Mouse (Mus musculus) A20 (cell line): ENCODE measurements around the gene Cnbd2.
A peak's percentile ranks its signal among the peaks of the same experiment; 100 is the strongest.
"Not testable (repeated sequence)": the region's sequence is repeated elsewhere in the genome, so short reads cannot be mapped to it uniquely, and the experiment has no call there.

ENCODE experiments used
- DNase-seq: peaks from one replicate; pipeline ENCODE4 v3.0.0-alpha.2; 2011; ENCODE audit warnings: low read depth, low spot score

Gene Cnbd2

GRCm38 (mm10) chr2:156392461-156393154 lies 80.5 kb downstream of the Cnbd2 start:
- DNase-seq = peak; percentile 85

GRCm38 (mm10) chr2:156393155-156393828 lies 81.2 kb downstream of the Cnbd2 start:
- DNase-seq = peak; percentile 51

GRCm38 (mm10) chr2:156394282-156394681 lies 82.2 kb downstream of the Cnbd2 start:
- DNase-seq = peak; percentile 63

GRCm38 (mm10) chr2:156396096-156396495 lies 84.0 kb downstream of the Cnbd2 start:
- DNase-seq = no peak

GRCm38 (mm10) chr2:156397988-156398387 lies 85.9 kb downstream of the Cnbd2 start:
- no peak for DNase-seq

- DNase-seq = no peak
Measured at GRCm38 (mm10) chr2:156399485-156399884, 87.4 kb downstream of the Cnbd2 start.

- DNase-seq = peak; percentile 81
Measured at GRCm38 (mm10) chr2:156401331-156401730, 89.2 kb downstream of the Cnbd2 start.

GRCm38 (mm10) chr2:156402036-156402435 lies 89.9 kb downstream of the Cnbd2 start:
- DNase-seq = no peak

- DNase-seq = no peak
Measured at GRCm38 (mm10) chr2:156406987-156407386, 94.9 kb downstream of the Cnbd2 start.

- no peak for DNase-seq
Measured at GRCm38 (mm10) chr2:156408168-156408567, 96.1 kb downstream of the Cnbd2 start.

- DNase-seq = not testable (repeated sequence)
Measured at GRCm38 (mm10) chr2:156411348-156411747, 99.2 kb downstream of the Cnbd2 start.

GRCm38 (mm10) chr2:156414996-156415395 lies 102.9 kb downstream of the Cnbd2 start:
- no peak for DNase-seq

- no peak for DNase-seq
Measured at GRCm38 (mm10) chr2:156415674-156416073, 103.6 kb downstream of the Cnbd2 start.

GRCm38 (mm10) chr2:156417194-156417593 lies 105.1 kb downstream of the Cnbd2 start:
- no peak for DNase-seq

GRCm38 (mm10) chr2:156418467-156418866 lies 106.4 kb downstream of the Cnbd2 start:
- no peak for DNase-seq

- DNase-seq = no peak
Measured at GRCm38 (mm10) chr2:156420327-156420693, 108.2 kb downstream of the Cnbd2 start.

GRCm38 (mm10) chr2:156420694-156421380 lies 108.7 kb downstream of the Cnbd2 start, which contains the start of gene Epb41l1:
Epb41l1 (plus strand) TSS chr2:156420909.
- DNase-seq = no peak

- no peak for DNase-seq
Measured at GRCm38 (mm10) chr2:156421381-156422110, 109.4 kb downstream of the Cnbd2 start.

GRCm38 (mm10) chr2:156422631-156423030 lies 110.5 kb downstream of the Cnbd2 start:
- no peak for DNase-seq

GRCm38 (mm10) chr2:156423672-156424071 lies 111.6 kb downstream of the Cnbd2 start:
- DNase-seq = no peak
